Mouse (Mus musculus) myocyte (in vitro differentiated cells): Measurements from ENCODE around the gene Il6st. TPM values are rescaled to one million over a fixed set of nuclear protein-coding genes. Genes with fewer than 3 reads are reported as not detected.

Experiments used
- H3K27me3 ChIP-seq: one replicate; pipeline ENCODE4 v1.6.1; 2011; ENCODE audit not compliant: control insufficient read depth, insufficient read depth, insufficient read length
- H3K36me3 ChIP-seq: one replicate; pipeline ENCODE4 v1.6.1; 2011; ENCODE audit not compliant: control insufficient read depth, insufficient read depth
- H3K4me2 ChIP-seq: one replicate; pipeline ENCODE4 v1.6.1; 2011; ENCODE audit warnings: low read depth, control low read depth
- H3K4me3 ChIP-seq: one replicate; pipeline ENCODE4 v1.5.1; 2011; ENCODE audit warnings: mild to moderate bottlenecking, control low read depth, moderate library complexity
- H3K79me2 ChIP-seq: one replicate; pipeline ENCODE4 v1.6.1; 2011; ENCODE audit not compliant: control insufficient read depth, insufficient read depth
- H3ac ChIP-seq: one replicate; pipeline ENCODE4 v1.6.1; 2011; ENCODE audit not compliant: control insufficient read depth, insufficient read length
- CEBPB ChIP-seq: IDR thresholded peaks from 2 replicates; pipeline ENCODE4 v1.6.1; 2011; ENCODE audit warnings: mild to moderate bottlenecking, moderate library complexity; ENCODE audit not compliant: poor library complexity, insufficient read depth, severe bottlenecking
- E2F4 ChIP-seq: IDR thresholded peaks from one replicate; pipeline ENCODE4 v1.6.1; 2011; ENCODE audit warnings: mild to moderate bottlenecking, control low read depth, moderate library complexity; ENCODE audit not compliant: insufficient read depth
- MAX ChIP-seq: IDR thresholded peaks from one replicate; pipeline ENCODE4 v1.6.1; 2011; ENCODE audit warnings: low read depth, mild to moderate bottlenecking, control low read depth
- MYOD1 ChIP-seq, 3 experiments: IDR thresholded peaks; one replicate each; pipeline ENCODE4 v1.6.1; 2011; ENCODE audit warnings: control low read depth in 2 of 3, low read depth in 2 of 3, mild to moderate bottlenecking in 2 of 3, moderate library complexity in 1 of 3; ENCODE audit not compliant: insufficient read length in 2 of 3, control insufficient read depth in 1 of 3
- MYOG ChIP-seq, 3 experiments: IDR thresholded peaks; one replicate each; pipeline ENCODE4 v1.6.1; 2011; ENCODE audit warnings: control low read depth in 2 of 3, low read depth in 2 of 3, mild to moderate bottlenecking in 2 of 3; ENCODE audit not compliant: insufficient read length in 2 of 3, control insufficient read depth in 1 of 3, insufficient read depth in 1 of 3
- POLR2A ChIP-seq: IDR thresholded peaks from one replicate; pipeline ENCODE4 v1.6.1; 2011; ENCODE audit warnings: low read depth, mild to moderate bottlenecking, control low read depth, moderate library complexity; ENCODE audit not compliant: insufficient read length
- POLR2AphosphoS2 ChIP-seq: IDR thresholded peaks from one replicate; pipeline ENCODE4 v1.6.1; 2011; ENCODE audit warnings: low read depth, control low read depth; ENCODE audit not compliant: insufficient read length
- REST ChIP-seq: IDR thresholded peaks from one replicate; pipeline ENCODE4 v1.6.1; 2011; ENCODE audit warnings: mild to moderate bottlenecking, control low read depth, moderate library complexity; ENCODE audit not compliant: insufficient read depth, insufficient read length
- SRF ChIP-seq: IDR thresholded peaks from one replicate; pipeline ENCODE4 v1.6.1; 2011; ENCODE audit warnings: low read depth; ENCODE audit not compliant: control insufficient read depth, insufficient read length
- TCF12 ChIP-seq: IDR thresholded peaks from one replicate; pipeline ENCODE4 v1.6.1; 2011; ENCODE audit warnings: mild to moderate bottlenecking, control low read depth; ENCODE audit not compliant: poor library complexity, insufficient read depth, severe bottlenecking
- TCF3 ChIP-seq: IDR thresholded peaks from one replicate; pipeline ENCODE4 v1.6.1; 2011; ENCODE audit warnings: low read depth, control low read depth; ENCODE audit not compliant: insufficient read length
- USF1 ChIP-seq: IDR thresholded peaks from one replicate; pipeline ENCODE4 v1.6.1; 2011; ENCODE audit warnings: low read depth, mild to moderate bottlenecking, control low read depth, moderate library complexity
- polyA plus RNA-seq: library from polyadenylated mRNA; unstranded; fragments of >200 nt; fragmentation: generic; extraction: Trizol; gene quantifications from one replicate; pipeline ENCODE4 v1.2.1, GENCODE M21; 2012; ENCODE audit warnings: missing spikeins

Il6st gene
- polyA plus RNA-seq, 1 experiment = 50.6 TPM

DNA sequence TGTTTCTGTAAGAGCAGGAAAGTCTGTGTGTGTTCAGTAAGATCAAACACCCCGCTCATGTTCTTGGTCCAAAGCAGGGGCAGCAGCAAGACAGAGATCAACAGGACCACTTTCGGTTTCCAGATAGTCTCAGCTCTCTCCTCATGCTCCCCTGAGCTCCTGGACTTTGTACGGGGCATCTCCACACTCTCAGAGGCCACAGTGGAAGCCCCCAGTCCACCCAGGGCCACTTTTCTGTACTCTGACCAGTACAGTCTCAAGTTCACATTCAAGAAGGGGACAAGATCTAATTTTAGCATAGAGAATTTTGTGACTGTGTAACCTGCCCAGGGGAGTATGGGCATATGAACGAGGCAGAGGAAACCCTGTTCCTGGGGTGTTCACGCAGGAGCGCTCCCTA lies 3.9 kb upstream of the Il6st start:
- TF ChIP-seq MAX (no peak), MYOD1 (IDR thresholded peaks at IDR 0.05; ENCODE audit: control insufficient read depth in 1 of 3, insufficient read length in 2 of 3, low read depth in 2 of 3) (no peak), SRF (no peak), TCF3 (no peak), POLR2AphosphoS2 (no peak), USF1 (no peak), REST (no peak), TCF12 (no peak), E2F4 (no peak), POLR2A (no peak), CEBPB (no peak), MYOG (IDR thresholded peaks at IDR 0.05; ENCODE audit: control insufficient read depth in 1 of 3, insufficient read depth in 1 of 3, insufficient read length in 2 of 3, low read depth in 2 of 3) (no peak)
- no peaks in the 10 kb centered on the region for H3K36me3 ChIP-seq
- H3K79me2 ChIP-seq = peaks cover 8% of the 10 kb centered on the region
- H3K27me3 ChIP-seq = no peaks in the 10 kb centered on the region
- no peak overlapping the region for H3K4me2 ChIP-seq
- no peak overlapping the region for H3ac ChIP-seq
- H3K4me3 ChIP-seq = no peak overlapping the region

DNA sequence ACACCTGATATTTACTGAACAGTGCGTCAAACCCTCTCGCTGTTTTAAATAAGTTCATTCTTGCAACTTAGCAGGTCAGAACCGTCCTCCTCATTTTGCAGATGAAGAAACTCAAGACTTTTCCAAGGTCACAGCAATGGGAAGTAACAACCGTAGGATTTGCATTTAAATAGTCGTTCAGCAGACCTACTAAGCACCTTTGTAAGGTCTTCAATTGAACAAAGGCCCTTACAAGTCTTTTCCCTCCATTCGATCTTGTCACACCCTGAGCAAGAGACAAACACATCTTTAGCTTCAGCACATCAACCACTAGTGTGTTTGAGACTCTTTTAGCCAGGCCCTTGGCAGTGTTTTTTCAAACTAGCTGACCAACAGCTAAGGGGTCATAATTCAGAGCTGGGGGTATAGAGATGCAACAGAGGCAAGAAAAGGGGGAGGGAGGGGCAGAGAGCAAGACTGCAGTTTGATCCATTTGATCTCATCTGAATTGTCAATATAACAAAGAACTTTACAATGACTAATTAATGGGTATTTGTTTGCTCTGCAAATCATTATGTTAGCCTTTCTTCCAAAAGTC lies 1.4 kb upstream of the Il6st start:
- Histone ChIP-seq H3K4me3 (peak overlapping the region; percentile 69), H3K27me3 (no peaks in the 10 kb centered on the region), H3K79me2 (peaks cover 33% of the 10 kb centered on the region), H3K4me2 (no peak overlapping the region), H3K36me3 (no peaks in the 10 kb centered on the region), H3ac (no peak overlapping the region)
- TF ChIP-seq MAX (no peak), MYOD1 (IDR thresholded peaks at IDR 0.05; ENCODE audit: control insufficient read depth in 1 of 3, insufficient read length in 2 of 3, low read depth in 2 of 3) (no peak), CEBPB (no peak), E2F4 (no peak), POLR2AphosphoS2 (no peak), TCF12 (no peak), POLR2A (no peak), TCF3 (no peak), SRF (no peak), MYOG (IDR thresholded peaks at IDR 0.05; ENCODE audit: control insufficient read depth in 1 of 3, insufficient read depth in 1 of 3, insufficient read length in 2 of 3, low read depth in 2 of 3) (no peak), USF1 (no peak), REST (no peak)

DNA sequence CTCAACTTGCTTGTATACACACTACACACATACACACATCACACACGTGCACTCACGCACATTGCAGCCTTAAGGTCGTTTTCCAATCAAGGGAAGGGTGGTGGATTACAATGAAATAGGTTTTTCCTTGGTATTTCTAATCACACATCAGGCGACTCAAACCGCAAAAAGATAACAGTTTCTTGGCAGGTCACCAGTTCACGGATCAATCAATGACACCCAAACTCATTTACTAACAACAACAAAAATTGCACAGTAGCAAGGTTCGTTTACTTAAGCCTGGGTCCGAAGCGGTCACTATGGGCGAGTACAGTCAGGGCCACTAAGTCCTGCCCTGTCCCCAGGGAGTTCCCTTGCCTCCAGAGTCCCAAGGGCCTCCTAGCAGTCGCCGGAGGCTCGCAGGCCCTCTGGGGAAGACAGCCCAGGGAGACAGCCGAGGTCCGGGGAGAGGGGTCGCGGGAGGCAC lies 500 bp upstream of the Il6st start:
- TF ChIP-seq POLR2A (no peak), POLR2AphosphoS2 (no peak), MYOD1 (IDR thresholded peaks at IDR 0.05; ENCODE audit: control insufficient read depth in 1 of 3, insufficient read length in 2 of 3, low read depth in 2 of 3) (no peak), TCF12 (no peak), CEBPB (no peak), USF1 (no peak), MAX (no peak)
- Histone ChIP-seq H3K4me2 (peak overlapping the region; percentile 78), H3K36me3 (peaks cover 2% of the 10 kb centered on the region), H3K4me3 (peak overlapping the region; percentile 69), H3K27me3 (no peaks in the 10 kb centered on the region), H3K79me2 (peaks cover 42% of the 10 kb centered on the region), H3ac (peak overlapping the region; percentile 62)

DNA sequence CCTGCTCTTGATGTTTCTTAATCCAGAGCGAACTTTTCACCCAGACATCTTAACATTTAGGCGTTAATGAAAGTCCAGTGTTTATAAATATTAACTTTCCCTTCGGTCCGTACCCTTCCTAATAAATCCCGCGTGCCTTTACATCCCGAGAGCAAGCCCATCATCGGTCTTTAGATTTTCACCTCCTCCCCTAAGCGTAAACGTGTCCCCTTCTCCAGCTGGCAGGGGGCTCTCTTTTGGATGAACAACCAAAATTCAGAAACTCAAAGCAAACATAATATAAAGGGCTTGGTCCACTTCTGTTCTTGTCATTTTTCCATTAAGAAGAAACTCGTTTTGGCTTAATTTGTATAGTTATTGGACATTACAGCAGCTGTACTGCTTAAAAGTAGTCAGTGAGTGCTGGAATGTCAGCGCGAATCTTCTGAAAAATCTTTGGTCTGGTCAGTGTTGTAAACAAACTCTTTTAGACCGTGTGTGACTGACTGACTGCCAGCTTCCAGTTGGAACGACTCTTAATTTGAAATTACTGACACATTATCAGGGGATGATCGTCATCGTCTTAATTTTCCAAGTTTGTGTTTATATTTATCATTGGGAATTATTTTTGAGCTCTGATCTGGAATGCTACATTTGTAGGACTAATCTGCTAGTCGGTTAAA lies 887 bp downstream of the Il6st start:
- peaks cover 4% of the 10 kb centered on the region for H3K36me3 ChIP-seq
- peaks cover 56% of the 10 kb centered on the region for H3K79me2 ChIP-seq
- H3K4me2 ChIP-seq = peak overlapping the region; percentile 78
- H3ac ChIP-seq = peak overlapping the region; percentile 62
- H3K4me3 ChIP-seq = peak overlapping the region; percentile 69
- no peaks in the 10 kb centered on the region for H3K27me3 ChIP-seq
- TF ChIP-seq TCF12 (no peak), USF1 (no peak), POLR2A (no peak), REST (no peak), MYOD1 (IDR thresholded peaks at IDR 0.05; ENCODE audit: control insufficient read depth in 1 of 3, insufficient read length in 2 of 3, low read depth in 2 of 3) (no peak), POLR2AphosphoS2 (no peak), TCF3 (no peak), CEBPB (no peak), SRF (no peak), E2F4 (no peak), MYOG (IDR thresholded peaks at IDR 0.05; ENCODE audit: control insufficient read depth in 1 of 3, insufficient read depth in 1 of 3, insufficient read length in 2 of 3, low read depth in 2 of 3) (no peak), MAX (no peak)
